Mouse (Mus musculus) adrenal gland, adult 2 months (tissue): ENCODE data around the gene Flt1. TPM values are rescaled to one million over a fixed set of nuclear protein-coding genes. Genes with fewer than 3 reads are reported as not detected.

Experiments used
- DNase-seq: peaks from one replicate; pipeline ENCODE4 v3.0.0; 2021
- polyA plus RNA-seq: library from polyadenylated mRNA; depleted of rRNA; stranded (reverse); fragments of >200 nt; gene quantifications from 2 replicates; pipeline ENCODE4 v1.2.3, GENCODE M21; 2012
- total RNA-seq, 2 experiments: library from RNA; stranded (reverse); gene quantifications; 2 replicates each; pipeline ENCODE4 v1.2.3; 2021

Gene Flt1
- total and polyA plus RNA-seq, 3 experiments, result 8.9 to 76.3 (median 52.1) TPM

GRCm38 (mm10) chr5:147724945-147725830 is 623 bp downstream of the Flt1 start:
- DNase-seq, result no peak

GRCm38 (mm10) chr5:147724391-147724790 is 1.4 kb downstream of the Flt1 start:
- no peak for DNase-seq

DNA sequence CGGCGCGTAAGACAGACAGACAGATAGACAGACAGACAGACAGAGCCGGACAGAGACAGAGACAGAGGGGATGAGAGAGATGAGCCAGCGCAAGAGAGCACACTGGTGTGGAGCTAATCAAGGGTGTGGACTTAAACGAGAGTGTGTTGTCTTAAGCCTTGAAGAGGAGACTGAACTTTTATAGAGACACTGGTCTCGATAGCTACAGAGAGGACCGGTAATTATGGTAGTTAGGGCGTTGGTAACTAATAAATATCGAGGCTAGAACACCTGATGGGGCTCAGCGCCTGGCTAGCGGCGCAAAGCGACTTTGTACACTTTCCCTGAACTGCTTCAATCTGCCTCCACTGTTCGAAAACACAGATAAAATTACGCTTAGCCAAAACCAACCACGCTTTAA is 2.0 kb downstream of the Flt1 start:
- DNase-seq, result no peak

DNA sequence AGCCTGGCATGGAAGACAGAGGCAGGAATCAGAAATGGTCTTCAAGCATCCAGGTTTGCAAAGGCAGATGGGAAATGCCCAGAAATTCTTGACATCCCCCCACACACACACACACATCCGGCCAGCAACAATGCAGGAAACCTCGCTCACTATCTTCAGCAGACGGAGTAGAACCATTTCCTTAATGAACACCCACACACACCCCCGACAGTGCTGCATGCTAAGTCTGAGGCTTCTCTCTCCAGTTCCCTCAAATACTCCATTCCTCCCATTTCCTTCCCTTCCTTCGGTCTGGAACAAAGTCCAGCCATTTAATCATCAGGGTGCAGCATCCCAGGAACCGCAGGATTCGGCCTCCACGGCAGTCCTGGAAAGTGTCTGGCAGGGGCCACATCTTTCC is 4.4 kb downstream of the Flt1 start:
- peak; percentile 35 for DNase-seq

DNA sequence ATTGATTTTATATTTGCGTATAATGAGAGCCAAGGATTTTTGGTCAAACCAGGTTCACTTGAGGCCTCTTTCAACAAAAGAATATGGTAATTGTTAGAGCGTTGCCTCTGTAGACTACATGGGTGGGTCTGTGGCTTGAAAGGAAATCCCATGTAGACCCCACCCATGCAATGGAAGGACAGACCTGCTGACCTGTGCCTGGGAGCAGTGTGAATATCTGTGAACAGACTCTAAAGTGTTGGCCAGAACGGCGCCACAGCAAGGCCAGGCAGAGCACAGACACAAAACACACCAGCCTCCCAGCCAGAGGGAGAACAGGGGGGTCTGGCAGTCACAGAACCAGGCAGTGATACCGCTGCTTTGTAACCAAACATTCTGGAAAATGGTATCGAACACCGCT is 7.5 kb downstream of the Flt1 start:
- no peak for DNase-seq

GRCm38 (mm10) chr5:147716697-147717217 is 9.1 kb downstream of the Flt1 start:
- DNase-seq, result no peak

DNA sequence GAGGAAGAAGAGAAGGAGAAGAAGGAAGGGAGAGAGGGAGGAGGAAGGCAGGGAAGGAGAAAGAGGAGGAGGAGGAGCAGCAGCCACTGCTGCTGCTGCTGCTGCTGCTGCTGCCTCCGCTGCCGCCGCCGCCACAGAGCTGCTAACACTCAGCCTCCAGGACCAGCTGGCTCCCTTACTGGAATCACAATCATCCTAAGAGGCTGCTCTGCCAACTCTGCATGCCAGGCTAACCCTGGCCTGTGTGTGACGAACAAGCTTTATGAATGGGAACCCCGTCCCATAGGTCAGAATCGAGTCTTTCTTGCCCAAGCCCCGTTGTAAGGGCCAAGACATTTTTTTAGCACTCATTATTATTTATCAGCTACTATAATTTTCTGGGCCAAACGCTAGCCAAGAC is 9.5 kb downstream of the Flt1 start:
- DNase-seq, result no peak

DNA sequence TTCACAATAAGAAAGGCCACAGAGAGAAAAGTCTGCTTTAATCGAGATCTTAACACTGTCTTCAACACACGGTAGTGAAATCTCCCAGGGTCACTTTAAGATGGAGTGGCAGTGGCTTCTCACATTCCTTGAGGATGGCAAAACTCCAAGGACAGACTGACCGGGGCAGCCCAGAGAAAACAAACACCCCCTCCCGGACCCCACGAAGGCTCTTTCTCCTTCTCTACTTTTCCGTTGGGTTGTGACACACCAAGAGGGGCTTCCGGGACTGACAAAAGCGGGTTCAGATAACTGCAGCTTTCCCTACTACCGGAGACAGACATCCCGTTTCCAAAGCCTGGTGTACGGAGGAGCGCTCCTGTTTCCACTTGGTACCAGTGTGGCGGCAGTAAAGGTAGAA is 10.4 kb downstream of the Flt1 start:
- no peak for DNase-seq

DNA sequence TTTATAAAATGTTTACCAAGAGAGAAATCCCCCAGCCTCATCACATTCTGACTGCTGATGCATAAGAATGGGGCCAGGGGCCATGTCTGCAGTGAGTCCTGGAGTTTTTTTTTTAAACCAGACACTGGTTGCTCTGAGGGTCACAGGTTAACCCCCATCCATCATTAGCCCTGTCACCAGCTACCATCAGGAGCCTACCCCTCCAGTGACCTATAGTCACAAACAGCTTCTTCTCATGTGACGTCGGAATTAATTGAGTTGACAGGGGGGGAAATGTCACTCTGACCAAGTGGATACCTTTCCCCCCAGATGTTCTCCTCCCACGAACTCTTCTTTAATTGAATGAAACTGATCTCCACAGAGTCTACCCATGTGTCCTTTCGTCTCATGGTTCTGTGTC is 17.3 kb downstream of the Flt1 start:
- DNase-seq, result no peak

- no peak for DNase-seq
Measured at GRCm38 (mm10) chr5:147707479-147707878, 18.3 kb downstream of the Flt1 start.

- DNase-seq, result no peak
Measured at GRCm38 (mm10) chr5:147704890-147705289, 20.9 kb downstream of the Flt1 start.

- no peak for DNase-seq
Measured at GRCm38 (mm10) chr5:147702423-147702822, 23.4 kb downstream of the Flt1 start.

GRCm38 (mm10) chr5:147701024-147701423 is 24.8 kb downstream of the Flt1 start:
- DNase-seq, result no peak

- DNase-seq, result no peak
Measured at GRCm38 (mm10) chr5:147698044-147698443, 27.8 kb downstream of the Flt1 start.

GRCm38 (mm10) chr5:147697165-147697564 is 28.6 kb downstream of the Flt1 start:
- no peak for DNase-seq

GRCm38 (mm10) chr5:147692622-147693021 is 33.2 kb downstream of the Flt1 start:
- DNase-seq, result no peak

GRCm38 (mm10) chr5:147683707-147684323 is 42.0 kb downstream of the Flt1 start:
- DNase-seq, result no peak

GRCm38 (mm10) chr5:147681224-147681623 is 44.6 kb downstream of the Flt1 start:
- DNase-seq, result peak; percentile 66

GRCm38 (mm10) chr5:147680711-147681110 is 45.1 kb downstream of the Flt1 start:
- no peak for DNase-seq

GRCm38 (mm10) chr5:147679316-147679715 is 46.5 kb downstream of the Flt1 start:
- no peak for DNase-seq

DNA sequence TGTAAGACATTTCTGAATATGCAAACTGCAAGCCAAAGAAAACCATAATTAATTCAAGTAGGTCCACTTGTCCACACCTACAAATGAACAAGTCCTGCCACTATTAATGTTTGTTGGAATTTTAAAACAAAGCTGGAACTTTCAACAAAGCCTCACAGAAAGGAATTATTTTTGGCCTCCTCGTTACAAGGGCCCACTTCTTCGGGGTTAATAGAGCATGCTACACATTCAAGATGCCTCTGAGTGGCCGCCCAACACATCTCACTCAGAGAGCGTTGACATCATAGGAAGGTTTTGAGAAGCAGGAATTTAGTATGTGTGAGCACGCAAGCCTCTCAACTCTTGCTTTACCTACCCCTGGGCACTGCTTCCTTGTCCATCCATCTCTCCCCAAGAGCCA is 50.0 kb downstream of the Flt1 start:
- no peak for DNase-seq

GRCm38 (mm10) chr5:147671765-147672424 is 53.9 kb downstream of the Flt1 start:
- DNase-seq, result no peak
